Comparison of ENCODE assay signal across 9 mouse cellular contexts in genomic region chr11:115384587-115384986, GRCm38 (mm10). TPM values are rescaled to one million over a fixed set of nuclear protein-coding genes. Genes with fewer than 3 reads are reported as not detected.
DNase-seq lines count a peak whose midpoint lies in the region; ATAC-seq and TF ChIP-seq lines count a peak whose summit lies in the region.
"Had no signal": no experiment of that assay in that cellular context is flagged by ENCODE, and none has a peak within 500 bp of the region (broad histone marks: within the 10 kb centered on the region; RNA-seq: fewer than 3 reads in every experiment).

No protein-coding gene starts in this region.

- peak overlapping the region; percentile 31; the same call in 1 of the 2 replicates for H3K9ac ChIP-seq in kidney, postnatal 0 days (ENCODE audit: low read depth, low read length)
- H3K9ac ChIP-seq in stomach, embryonic 16.5 days (ENCODE audit: low read length) = peak overlapping the region; percentile 42; the same call in 1 of the 2 replicates

- 68% methylated on average over 5 of the region's 5 CpGs for WGBS in lung, adult 2 months
- 65% methylated on average over 5 of the region's 5 CpGs for WGBS in kidney, postnatal 0 days
- 81% methylated on average over 5 of the region's 5 CpGs for WGBS in stomach, embryonic 16.5 days

- intact Hi-C loops in gastrocnemius, adult 2 months (cut with DNase I) = loop anchor here (10.0 kb wide), 1 partner anchor 710 kb away; the partner anchor contains the start of gene Ttyh2

- H3K36me3 ChIP-seq in kidney, postnatal 0 days (ENCODE audit: insufficient read depth, low read length) = no peaks in the 10 kb centered on the region
- H3K36me3 ChIP-seq in stomach, embryonic 16.5 days (ENCODE audit: control insufficient read depth, insufficient read depth, low read length) = no peaks in the 10 kb centered on the region

- ATAC-seq in kidney, postnatal 0 days (replicated peaks; ENCODE audit: low FRiP score, low read depth) = no peak
- no peak for ATAC-seq in stomach, embryonic 16.5 days (ENCODE audit: insufficient read depth, low FRiP score)
- ATAC-seq: CD4-positive, CD25-positive, alpha-beta regulatory T cell, adult 4 months had no signal

- H3K9me3 ChIP-seq in kidney, postnatal 0 days (replicated peaks; ENCODE audit: low read length) = no peaks in the 10 kb centered on the region
- no peaks in the 10 kb centered on the region for H3K9me3 ChIP-seq in stomach, embryonic 16.5 days (replicated peaks; ENCODE audit: control insufficient read depth, low read length)

- DNase-seq in gastrocnemius, adult 2 months = no peak
- no peak for DNase-seq in gastrocnemius, adult 18-20 months (ENCODE audit: low spot score)
- peak; percentile 43 for DNase-seq in lung, postnatal 10 days
- DNase-seq in lung, adult 2 months = no peak
- DNase-seq in kidney, postnatal 0 days (ENCODE audit: low spot score) = peak; percentile 30
- DNase-seq in gastrocnemius, postnatal 25 days = no peak
- no peak for DNase-seq in spleen, postnatal 36 days (ENCODE audit: low spot score in 2 of 2)

- H3K4me1 ChIP-seq in lung, adult 2 months (ENCODE audit: control insufficient read depth, insufficient read depth, low read length) = peaks cover 6% of the 10 kb centered on the region
- peaks cover 25% of the 10 kb centered on the region; the same call in 1 of the 2 replicates for H3K4me1 ChIP-seq in kidney, postnatal 0 days (replicated peaks; ENCODE audit: insufficient read depth, low read length)
- H3K4me1 ChIP-seq in stomach, embryonic 16.5 days (ENCODE audit: control insufficient read depth, insufficient read depth, low read length) = peaks cover 16% of the 10 kb centered on the region

- no peaks in the 10 kb centered on the region for H3K27me3 ChIP-seq in kidney, postnatal 0 days (ENCODE audit: insufficient read depth, low read length)
- H3K27me3 ChIP-seq in stomach, embryonic 16.5 days (ENCODE audit: control insufficient read depth, insufficient read depth, low read length) = no peaks in the 10 kb centered on the region

- H3K4me2 ChIP-seq in kidney, postnatal 0 days (ENCODE audit: low read length) = peak overlapping the region; percentile 18; the same call in 1 of the 2 replicates
- no peak overlapping the region for H3K4me2 ChIP-seq in stomach, embryonic 16.5 days (ENCODE audit: low read depth, low read length)

- peak overlapping the region; percentile 89 for H3K27ac ChIP-seq in gastrocnemius, adult 2 months
- H3K27ac ChIP-seq in kidney, postnatal 0 days = peak overlapping the region; percentile 58; the same call in 1 of the 2 replicates
- H3K27ac ChIP-seq in stomach, embryonic 16.5 days (ENCODE audit: low read length) = no peak overlapping the region

- TF ChIP-seq CTCF in gastrocnemius, adult 2 months (IDR thresholded peaks at IDR 0.05) = no peak
- no peak for TF ChIP-seq CTCF in lung, adult 2 months (IDR thresholded peaks at IDR 0.05; ENCODE audit: insufficient read depth, low read length)
- TF ChIP-seq CTCF in kidney, postnatal 0 days (IDR thresholded peaks at IDR 0.05; ENCODE audit: low read depth) = no peak

- no peak for TF ChIP-seq POLR2A in lung, adult 2 months (IDR thresholded peaks at IDR 0.05; ENCODE audit: borderline replicate concordance, extremely low read depth, low read depth, low read length)

- no peak overlapping the region for H3K4me3 ChIP-seq in gastrocnemius, adult 2 months
- H3K4me3 ChIP-seq in lung, adult 2 months (replicated peaks; ENCODE audit: extremely low read depth, low read depth, low read length) = no peak overlapping the region
- H3K4me3 ChIP-seq in kidney, postnatal 0 days (replicated peaks; ENCODE audit: low read depth, low read length) = no peak overlapping the region
- no peak overlapping the region for H3K4me3 ChIP-seq in stomach, embryonic 16.5 days (replicated peaks; ENCODE audit: low read length)

RNA-seq across cellular contexts. Expression of gene Cdr2l, which starts 2.9 kb away (rescaled TPM):
- 1 to 10 TPM; 1.5 to 2.0 TPM for total RNA-seq in gastrocnemius, adult 2 months (2021)
- 1 to 10 TPM; 1.2 to 1.5 TPM for total RNA-seq in gastrocnemius, adult 18-20 months (2021)
- polyA plus RNA-seq in lung, adult 2 months (2012; rRNA removed) = 29.1 and 33.8 TPM in 2 replicates
- 7.6 and 7.8 TPM in 2 replicates for polyA plus RNA-seq in kidney, postnatal 0 days (2015; fragmentation: Nextera tagmentation; extraction: Ambion mirVana)
- polyA plus RNA-seq in stomach, embryonic 16.5 days (2015; fragmentation: Nextera tagmentation; extraction: Ambion mirVana) = 6.1 and 6.6 TPM in 2 replicates
- total RNA-seq in gastrocnemius, postnatal 25 days (2021) = 1 to 10 TPM; 3.1 to 4.0 TPM
- polyA plus RNA-seq: CD4-positive, CD25-positive, alpha-beta regulatory T cell, adult 4 months had no signal

RNA-seq across cellular contexts. Expression of gene Hid1, which starts 17.0 kb away (rescaled TPM):
- total RNA-seq in gastrocnemius, adult 2 months (2021) = 1 to 10 TPM; 1.0 to 1.2 TPM
- under 1 TPM; 0.81 to 0.96 TPM for total RNA-seq in gastrocnemius, adult 18-20 months (2021)
- polyA plus RNA-seq in lung, adult 2 months (2012; rRNA removed) = 43.3 and 45.0 TPM in 2 replicates
- polyA plus RNA-seq in kidney, postnatal 0 days (2015; fragmentation: Nextera tagmentation; extraction: Ambion mirVana) = 4.5 and 5.4 TPM in 2 replicates
- polyA plus RNA-seq in stomach, embryonic 16.5 days (2015; fragmentation: Nextera tagmentation; extraction: Ambion mirVana) = 44.0 and 46.2 TPM in 2 replicates
- total RNA-seq in gastrocnemius, postnatal 25 days (2021) = 1 to 10 TPM; 1.4 to 2.8 TPM

RNA-seq across cellular contexts. Expression of gene Mrpl58, which starts 19.0 kb away (rescaled TPM):
- total RNA-seq in gastrocnemius, adult 2 months (2021) = 10 to 100 TPM; 79.2 to 99.2 TPM
- total RNA-seq in gastrocnemius, adult 18-20 months (2021) = 10 to 100 TPM; 90.3 to 95.5 TPM
- 52.3 and 80.8 TPM in 2 replicates for polyA plus RNA-seq in lung, adult 2 months (2012; rRNA removed)
- polyA plus RNA-seq in kidney, postnatal 0 days (2015; fragmentation: Nextera tagmentation; extraction: Ambion mirVana) = 225 and 232 TPM in 2 replicates
- 160 and 162 TPM in 2 replicates for polyA plus RNA-seq in stomach, embryonic 16.5 days (2015; fragmentation: Nextera tagmentation; extraction: Ambion mirVana)
- total RNA-seq in gastrocnemius, postnatal 25 days (2021) = 10 to 100 TPM; 86.6 to 96.1 TPM

RNA-seq across cellular contexts. Expression of gene Atp5h, which starts 35.2 kb away (rescaled TPM):
- total RNA-seq in gastrocnemius, adult 2 months (2021) = 100 to 1,000 TPM; 680 to 956 TPM
- 100 to 1,000 TPM; 772 to 857 TPM for total RNA-seq in gastrocnemius, adult 18-20 months (2021)
- 52.4 and 108 TPM in 2 replicates for polyA plus RNA-seq in lung, adult 2 months (2012; rRNA removed)
- 1,541 and 1,578 TPM in 2 replicates for polyA plus RNA-seq in kidney, postnatal 0 days (2015; fragmentation: Nextera tagmentation; extraction: Ambion mirVana)
- polyA plus RNA-seq in stomach, embryonic 16.5 days (2015; fragmentation: Nextera tagmentation; extraction: Ambion mirVana) = 746 and 843 TPM in 2 replicates
- 100 to 1,000 TPM; 909 to 922 TPM for total RNA-seq in gastrocnemius, postnatal 25 days (2021)

RNA-seq across cellular contexts. Expression of gene Kctd2, which starts 35.3 kb away (rescaled TPM):
- 10 to 100 TPM; 14.8 to 22.3 TPM for total RNA-seq in gastrocnemius, adult 2 months (2021)
- 10 to 100 TPM; 15.9 to 17.7 TPM for total RNA-seq in gastrocnemius, adult 18-20 months (2021)
- polyA plus RNA-seq in lung, adult 2 months (2012; rRNA removed) = 33.3 and 36.6 TPM in 2 replicates
- polyA plus RNA-seq in kidney, postnatal 0 days (2015; fragmentation: Nextera tagmentation; extraction: Ambion mirVana) = 19.8 and 22.2 TPM in 2 replicates
- 3.2 and 3.6 TPM in 2 replicates for polyA plus RNA-seq in stomach, embryonic 16.5 days (2015; fragmentation: Nextera tagmentation; extraction: Ambion mirVana)
- total RNA-seq in gastrocnemius, postnatal 25 days (2021) = 10 to 100 TPM; 13.4 to 14.4 TPM

Comparison
In these comparisons a context has a peak if more than half of its experiments do, and no peak if none do; other contexts are left out.
1. DNase-seq: peak in lung, postnatal 10 days (single experiment) and kidney, postnatal 0 days (single experiment); none in gastrocnemius, adult 2 months (single experiment), gastrocnemius, adult 18-20 months (single experiment), lung, adult 2 months (single experiment), gastrocnemius, postnatal 25 days (single experiment) and spleen, postnatal 36 days (0 of 2).